Mouse (Mus musculus): ENCODE measurements around the gene Ifit2.
A peak's percentile ranks its signal among the peaks of the same experiment; 100 is the strongest.
"Not testable (repeated sequence)": the region's sequence is repeated elsewhere in the genome, so short reads cannot be mapped to it uniquely, and the experiment has no call there.

Ifit2 gene

GRCm38 (mm10) chr19:34547976-34548375 is 2.5 kb upstream of the Ifit2 start:
- DNase-seq (ENCODE audit: low spot score in 2 of 2): peak; percentile 70 to 78

GRCm38 (mm10) chr19:34550205-34550533 is 325 bp upstream of the Ifit2 start:
- no peak for DNase-seq (ENCODE audit: low spot score in 2 of 2)

- no peak for DNase-seq (ENCODE audit: low spot score in 2 of 2)
Observed at GRCm38 (mm10) chr19:34551981-34552380, 1.5 kb downstream of the Ifit2 start.

GRCm38 (mm10) chr19:34553021-34553420 is 2.5 kb downstream of the Ifit2 start:
- no peak for DNase-seq (ENCODE audit: low spot score in 2 of 2)

GRCm38 (mm10) chr19:34553522-34553921 is 3.0 kb downstream of the Ifit2 start:
- no peak for DNase-seq (ENCODE audit: low spot score in 2 of 2)

- DNase-seq (ENCODE audit: low spot score in 2 of 2): no peak
Observed at GRCm38 (mm10) chr19:34554061-34554460, 3.6 kb downstream of the Ifit2 start.

GRCm38 (mm10) chr19:34556621-34557020 is 6.1 kb downstream of the Ifit2 start:
- no peak for DNase-seq (ENCODE audit: low spot score in 2 of 2)

- DNase-seq (ENCODE audit: low spot score in 2 of 2): no peak
Observed at GRCm38 (mm10) chr19:34562556-34562955, 12.1 kb downstream of the Ifit2 start.

GRCm38 (mm10) chr19:34566178-34566784 is 15.8 kb downstream of the Ifit2 start:
- no peak for DNase-seq (ENCODE audit: low spot score in 2 of 2)

GRCm38 (mm10) chr19:34568988-34569895 is 18.7 kb downstream of the Ifit2 start:
- DNase-seq (ENCODE audit: low spot score in 2 of 2): no peak

- DNase-seq (ENCODE audit: low spot score in 2 of 2): no peak
Observed at GRCm38 (mm10) chr19:34569896-34570476, 19.5 kb downstream of the Ifit2 start.

GRCm38 (mm10) chr19:34571080-34571479 is 20.6 kb downstream of the Ifit2 start:
- no peak for DNase-seq (ENCODE audit: low spot score in 2 of 2)

- DNase-seq (ENCODE audit: low spot score in 2 of 2): no peak
Observed at GRCm38 (mm10) chr19:34573650-34574049, 23.2 kb downstream of the Ifit2 start.

GRCm38 (mm10) chr19:34577121-34577520 is 26.6 kb downstream of the Ifit2 start:
- no peak for DNase-seq (ENCODE audit: low spot score in 2 of 2)

GRCm38 (mm10) chr19:34582696-34583095 is 32.2 kb downstream of the Ifit2 start:
- not testable (repeated sequence) for DNase-seq (ENCODE audit: low spot score in 2 of 2)

GRCm38 (mm10) chr19:34583126-34583766 is 32.8 kb downstream of the Ifit2 start, which contains the start of gene Ifit3:
Gene Ifit3 (plus strand): TSS chr19:34583531.
- not testable (repeated sequence) for DNase-seq (ENCODE audit: low spot score in 2 of 2)

- DNase-seq (ENCODE audit: low spot score in 2 of 2): not testable (repeated sequence)
Observed at GRCm38 (mm10) chr19:34585740-34586458, 35.4 kb downstream of the Ifit2 start.

GRCm38 (mm10) chr19:34587898-34588692 is 37.6 kb downstream of the Ifit2 start:
- DNase-seq (ENCODE audit: low spot score in 2 of 2): not testable (repeated sequence)

- no peak for DNase-seq (ENCODE audit: low spot score in 2 of 2)
Observed at GRCm38 (mm10) chr19:34588959-34589358, 38.5 kb downstream of the Ifit2 start.

- DNase-seq (ENCODE audit: low spot score in 2 of 2): no peak
Observed at GRCm38 (mm10) chr19:34593456-34593855, 43.0 kb downstream of the Ifit2 start.

GRCm38 (mm10) chr19:34594523-34594922 is 44.0 kb downstream of the Ifit2 start:
- not testable (repeated sequence) for DNase-seq (ENCODE audit: low spot score in 2 of 2)
